In the genomic region with DNA sequence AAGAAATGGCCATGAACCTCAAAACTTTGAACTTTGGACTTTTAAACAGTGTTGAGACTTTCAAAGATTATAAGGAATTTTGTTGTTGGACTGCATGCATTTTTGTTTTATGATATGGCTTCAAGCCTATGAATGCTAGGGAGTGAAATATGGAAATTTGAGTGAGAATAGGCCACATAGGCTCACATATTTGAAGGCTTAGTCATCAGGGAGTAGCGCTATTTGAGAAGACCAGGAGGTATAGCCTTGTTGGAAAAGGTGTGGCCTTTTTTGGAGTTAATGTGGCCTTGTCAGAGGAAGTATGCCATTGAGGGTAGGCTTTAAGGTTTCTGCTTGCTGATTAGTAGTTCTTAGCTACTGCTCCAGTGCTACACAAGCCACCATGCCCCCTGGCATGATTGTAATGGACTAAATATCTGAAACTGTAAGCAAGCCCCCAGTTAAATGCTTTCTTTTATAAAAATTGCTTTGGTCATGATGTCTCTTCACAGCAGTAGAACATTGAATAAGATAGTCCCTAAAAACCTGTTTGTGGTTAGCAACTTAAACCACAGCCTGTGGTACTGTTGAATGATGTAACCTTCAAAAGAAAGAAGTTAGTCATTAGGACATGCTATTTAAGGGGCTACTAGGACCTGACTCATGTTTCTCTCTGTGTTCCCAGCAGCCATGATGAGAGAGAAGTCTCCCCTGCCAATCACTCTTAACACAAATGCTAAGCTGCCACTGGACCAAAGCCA, we compare ENCODE assay signal across 14 mouse cellular contexts.
"Had no signal": no experiment of that assay in that cellular context is flagged by ENCODE, and none has a peak within 500 bp of the region (broad histone marks: within the 10 kb centered on the region; RNA-seq: fewer than 3 reads in every experiment).

No protein-coding gene starts in this region.

- H3K4me2 ChIP-seq: liver, embryonic 13.5 days; midbrain, embryonic 11.5 days; neural tube, embryonic 12.5 days; neural tube, embryonic 15.5 days had no signal

- H3K4me3 ChIP-seq: liver, embryonic 13.5 days; neural tube, embryonic 12.5 days; neural tube, embryonic 15.5 days had no signal

- H3K27ac ChIP-seq: liver, embryonic 13.5 days; neural tube, embryonic 12.5 days; neural tube, embryonic 15.5 days had no signal

- H3K4me1 ChIP-seq: liver, embryonic 13.5 days; neural tube, embryonic 12.5 days; neural tube, embryonic 15.5 days had no signal

- DNase-seq: kidney, postnatal 14 days; kidney, postnatal 4 days; liver, embryonic 13.5 days; lung, adult 2 months; lung, postnatal 14 days; lung, postnatal 4 days; midbrain, embryonic 14.5 days; right cerebral cortex, adult 18-20 months; right cerebral cortex, postnatal 14 days; right cerebral cortex, postnatal 4 days; thymus, postnatal 25 days had no signal

- H3K27me3 ChIP-seq: liver, embryonic 13.5 days; neural tube, embryonic 12.5 days; neural tube, embryonic 15.5 days had no signal

- H3K9me3 ChIP-seq: liver, embryonic 13.5 days; neural tube, embryonic 12.5 days; neural tube, embryonic 15.5 days had no signal

- H3K36me3 ChIP-seq: liver, embryonic 13.5 days; neural tube, embryonic 12.5 days; neural tube, embryonic 15.5 days had no signal

- H3K9ac ChIP-seq: liver, embryonic 13.5 days; neural tube, embryonic 12.5 days; neural tube, embryonic 15.5 days had no signal
